ENCODE assay signal across 18 mouse cellular contexts in the genomic region with DNA sequence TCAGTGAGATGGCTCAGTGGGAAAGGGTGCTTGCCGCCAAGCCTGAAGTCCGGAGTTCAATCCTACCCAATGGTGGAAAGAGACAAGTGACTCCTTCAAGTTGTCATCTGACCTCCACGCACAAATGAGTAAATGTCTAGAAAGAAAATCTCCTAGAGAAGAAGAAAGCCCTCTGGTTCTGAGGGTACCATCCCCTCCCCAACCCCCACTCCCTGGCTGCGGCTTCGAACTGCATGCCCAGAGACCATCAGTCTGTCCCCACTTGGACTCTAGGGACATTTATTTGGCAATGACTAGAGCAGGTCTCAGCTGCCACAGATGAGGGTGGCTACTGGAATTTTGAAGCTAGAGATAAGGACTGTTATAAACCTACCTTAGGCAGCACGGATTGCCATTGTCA.
"Had no signal": no experiment of that assay in that cellular context is flagged by ENCODE, and none has a peak within 500 bp of the region (broad histone marks: within the 10 kb centered on the region; RNA-seq: fewer than 3 reads in every experiment).

No protein-coding gene starts in this region.

- DNase-seq: liver, postnatal 0 days; lung, adult 2 months; lung, postnatal 14 days; lung, postnatal 36 days; right cerebral cortex, postnatal 14 days; thymus, adult 18-20 months; thymus, postnatal 14 days; thymus, postnatal 36 days had no signal

- ATAC-seq: lung, postnatal 0 days; midbrain, embryonic 13.5 days; midbrain, embryonic 15.5 days had no signal

- H3K4me2 ChIP-seq: liver, embryonic 15.5 days; lung, embryonic 15.5 days; midbrain, embryonic 13.5 days; midbrain, embryonic 15.5 days; stomach, embryonic 15.5 days had no signal

- H3K9me3 ChIP-seq: liver, embryonic 15.5 days; lung, embryonic 15.5 days; megakaryocyte, embryonic 14.5 days; midbrain, embryonic 13.5 days; midbrain, embryonic 15.5 days; neural tube, embryonic 12.5 days; stomach, embryonic 15.5 days had no signal

- H3K4me3 ChIP-seq: liver, embryonic 15.5 days; lung, embryonic 15.5 days; megakaryocyte, embryonic 14.5 days; midbrain, embryonic 13.5 days; midbrain, embryonic 15.5 days; neural tube, embryonic 12.5 days; stomach, embryonic 15.5 days had no signal

- H3K27me3 ChIP-seq: liver, embryonic 15.5 days; lung, embryonic 15.5 days; midbrain, embryonic 15.5 days; neural tube, embryonic 12.5 days; stomach, embryonic 15.5 days had no signal

- H3K9ac ChIP-seq: liver, embryonic 15.5 days; lung, embryonic 15.5 days; midbrain, embryonic 13.5 days; midbrain, embryonic 15.5 days; neural tube, embryonic 12.5 days; stomach, embryonic 15.5 days had no signal

- H3K36me3 ChIP-seq: liver, embryonic 15.5 days; lung, embryonic 15.5 days; midbrain, embryonic 13.5 days; midbrain, embryonic 15.5 days; neural tube, embryonic 12.5 days; stomach, embryonic 15.5 days had no signal

- H3K27ac ChIP-seq: liver, embryonic 15.5 days; lung, embryonic 15.5 days; macrophage; midbrain, embryonic 13.5 days; midbrain, embryonic 15.5 days; neural tube, embryonic 12.5 days; stomach, embryonic 15.5 days; stomach, postnatal 0 days had no signal
